Mouse (Mus musculus) bone marrow macrophage, adult 2 months (primary cell): ENCODE measurements around the gene Sfta2.

Experiments used
- CTCF ChIP-seq: IDR thresholded peaks from 2 replicates; pipeline ENCODE4 v1.5.1; 2012; ENCODE audit warnings: low read depth, mild to moderate bottlenecking, low read length, moderate library complexity
- POLR2A ChIP-seq: IDR thresholded peaks from 2 replicates; pipeline ENCODE4 v1.6.1; 2012; ENCODE audit warnings: mild to moderate bottlenecking, low read depth, low read length, borderline replicate concordance

- TF ChIP-seq CTCF: no peak
- TF ChIP-seq POLR2A: no peak
Observed at GRCm38 (mm10) chr17:35567150-35567549, 34.2 kb upstream of the Sfta2 start, which contains the start of gene 2300002M23Rik.
